23 mouse cellular contexts compared by ENCODE assay signal in the genomic region with DNA sequence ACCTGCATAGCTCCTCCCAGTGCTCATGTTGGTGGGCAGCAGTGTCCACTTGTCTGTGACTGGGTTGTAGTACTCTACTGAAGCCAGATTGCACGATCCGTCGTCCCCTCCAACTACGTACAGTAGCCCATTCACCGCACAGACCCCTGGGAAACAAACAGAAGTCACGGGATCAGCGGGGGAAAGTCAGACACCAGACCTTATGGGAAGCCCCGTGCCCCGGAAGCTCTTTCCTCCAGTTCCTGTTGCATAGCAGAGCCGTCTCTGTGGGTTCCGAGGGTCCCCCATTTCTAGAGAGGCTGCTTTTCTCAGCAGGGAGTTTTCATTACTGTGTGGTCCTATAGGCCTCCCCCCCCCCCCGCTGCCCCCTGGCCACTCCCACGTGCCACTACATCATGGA.
A peak's percentile ranks its signal among the peaks of the same experiment; 100 is the strongest.
DNase-seq lines count a peak whose midpoint lies in the region; ATAC-seq and TF ChIP-seq lines count a peak whose summit lies in the region.
"Had no signal": no experiment of that assay in that cellular context is flagged by ENCODE, and none has a peak within 500 bp of the region (broad histone marks: within the 10 kb centered on the region; RNA-seq: fewer than 3 reads in every experiment).

No protein-coding gene starts in this region.

- in situ Hi-C loops in ES-E14 (cut with MboI; ENCODE audit: low sequenced_read_pairs in 2 of 2, unreplicated experiment in 2 of 2), result no loop called here

- H3K4me2 ChIP-seq in forebrain, embryonic 12.5 days, result no peak overlapping the region
- H3K4me2 ChIP-seq in forebrain, embryonic 14.5 days (ENCODE audit: low read length), result no peak overlapping the region
- H3K4me2 ChIP-seq in hindbrain, embryonic 16.5 days (ENCODE audit: low read length), result no peak overlapping the region
- H3K4me2 ChIP-seq: embryonic facial prominence, embryonic 12.5 days; forebrain, embryonic 15.5 days had no signal

- no peaks in the 10 kb centered on the region for H3K4me1 ChIP-seq in forebrain, embryonic 12.5 days
- H3K4me1 ChIP-seq in forebrain, embryonic 14.5 days (ENCODE audit: control insufficient read depth, insufficient read depth, low read length), result no peaks in the 10 kb centered on the region
- H3K4me1 ChIP-seq in hindbrain, embryonic 10.5 days (replicated peaks), result peaks cover 12% of the 10 kb centered on the region; the same call in 1 of the 2 replicates
- H3K4me1 ChIP-seq in hindbrain, embryonic 16.5 days (ENCODE audit: control insufficient read depth, insufficient read depth, low read depth, low read length), result no peaks in the 10 kb centered on the region
- H3K4me1 ChIP-seq in ES-E14 (ENCODE audit: control insufficient read depth in 2 of 2, insufficient read depth in 2 of 2, low read length in 2 of 2, poor library complexity in 1 of 2), result peaks cover 2 to 7% of the 10 kb centered on the region in 2 experiments; a peak in 1 of 4 replicates
- H3K4me1 ChIP-seq: embryonic facial prominence, embryonic 12.5 days; forebrain, embryonic 15.5 days had no signal

- no peak for ATAC-seq in forebrain, embryonic 12.5 days (ENCODE audit: low FRiP score)
- no peak for ATAC-seq in forebrain, embryonic 14.5 days
- no peak for ATAC-seq in hindbrain, embryonic 16.5 days
- ATAC-seq: CD4-positive, CD25-positive, alpha-beta regulatory T cell, adult 4 months; forebrain, embryonic 15.5 days; forebrain, postnatal 0 days; Patski had no signal

- no peaks in the 10 kb centered on the region for H3K9me3 ChIP-seq in forebrain, embryonic 12.5 days
- H3K9me3 ChIP-seq in forebrain, embryonic 14.5 days (replicated peaks; ENCODE audit: control insufficient read depth, low read length), result no peaks in the 10 kb centered on the region
- no peaks in the 10 kb centered on the region for H3K9me3 ChIP-seq in hindbrain, embryonic 10.5 days
- H3K9me3 ChIP-seq in hindbrain, embryonic 16.5 days (ENCODE audit: control insufficient read depth, low read length), result no peaks in the 10 kb centered on the region
- H3K9me3 ChIP-seq in ES-E14 (ENCODE audit: control insufficient read depth, insufficient read depth, low read depth, low read length), result no peaks in the 10 kb centered on the region
- H3K9me3 ChIP-seq: embryonic facial prominence, embryonic 10.5 days; embryonic facial prominence, embryonic 12.5 days; forebrain, embryonic 15.5 days had no signal

- H3K27ac ChIP-seq in forebrain, embryonic 12.5 days, result no peak overlapping the region
- H3K27ac ChIP-seq in forebrain, embryonic 14.5 days (ENCODE audit: low read depth, low read length), result no peak overlapping the region
- 0 out of 2 replicates have a peak overlapping the region, but pooled peaks have one; percentile 40 for H3K27ac ChIP-seq in hindbrain, embryonic 10.5 days
- no peak overlapping the region for H3K27ac ChIP-seq in hindbrain, embryonic 16.5 days (ENCODE audit: low read depth, low read length)
- no peak overlapping the region for H3K27ac ChIP-seq in ES-E14 (ENCODE audit: insufficient read depth, low read depth, low read length, poor library complexity, severe bottlenecking)
- H3K27ac ChIP-seq: embryonic facial prominence, embryonic 10.5 days; embryonic facial prominence, embryonic 12.5 days; forebrain, embryonic 15.5 days had no signal

- H3K9ac ChIP-seq in forebrain, embryonic 12.5 days, result peak overlapping the region; percentile 12; the same call in 1 of the 2 replicates
- no peak overlapping the region for H3K9ac ChIP-seq in forebrain, embryonic 14.5 days (ENCODE audit: low read length)
- no peak overlapping the region; the same call in 1 of the 2 replicates for H3K9ac ChIP-seq in hindbrain, embryonic 16.5 days (ENCODE audit: low read depth, low read length)
- H3K9ac ChIP-seq in ES-E14 (ENCODE audit: insufficient read depth, low read depth, low read length, poor library complexity, severe bottlenecking), result peak overlapping the region; percentile 31; the same call in 1 of the 2 replicates
- H3K9ac ChIP-seq: forebrain, embryonic 15.5 days; forebrain, postnatal 0 days had no signal

- DNase-seq in forebrain, embryonic 14.5 days (ENCODE audit: low spot score), result no peak
- no peak for DNase-seq in hindbrain, embryonic 10.5 days (ENCODE audit: low spot score)
- no peak for DNase-seq in ES-E14 (ENCODE audit: low read depth, low spot score)
- DNase-seq in ZHBTc4 (ENCODE audit: low read depth, low spot score), result peak; percentile 57
- DNase-seq in cerebellum, adult 11 months, result no peak
- DNase-seq: adrenal gland, adult 2 months; adrenal gland, postnatal 10 days; adrenal gland, postnatal 25 days; B cell, adult 2 months; cerebellum, adult 11-12 months; cerebellum, adult 2 months; cerebellum, adult 9-10 months; cerebellum, postnatal 10 days; cerebellum, postnatal 25 days; forebrain, postnatal 0 days had no signal

- H3K36me3 ChIP-seq in forebrain, embryonic 12.5 days (replicated peaks), result peaks cover 4% of the 10 kb centered on the region; the same call in 1 of the 2 replicates
- no peaks in the 10 kb centered on the region for H3K36me3 ChIP-seq in forebrain, embryonic 14.5 days (ENCODE audit: control insufficient read depth, insufficient read depth, low read length)
- H3K36me3 ChIP-seq in hindbrain, embryonic 10.5 days, result no peaks in the 10 kb centered on the region
- H3K36me3 ChIP-seq in hindbrain, embryonic 16.5 days (ENCODE audit: control insufficient read depth, insufficient read depth, low read length), result peaks cover 9% of the 10 kb centered on the region; the same call in 1 of the 2 replicates
- H3K36me3 ChIP-seq in ES-E14 (ENCODE audit: control insufficient read depth, insufficient read depth, low read length, poor library complexity, severe bottlenecking), result no peaks in the 10 kb centered on the region
- H3K36me3 ChIP-seq: embryonic facial prominence, embryonic 10.5 days; forebrain, embryonic 15.5 days had no signal

- H3K4me3 ChIP-seq in forebrain, embryonic 12.5 days (replicated peaks), result no peak overlapping the region
- H3K4me3 ChIP-seq in forebrain, embryonic 14.5 days (ENCODE audit: low read depth, low read length), result no peak overlapping the region
- no peak overlapping the region for H3K4me3 ChIP-seq in hindbrain, embryonic 10.5 days
- no peak overlapping the region for H3K4me3 ChIP-seq in hindbrain, embryonic 16.5 days (ENCODE audit: low read length)
- peak overlapping the region in 1 of 2 experiments; percentile 29; a peak in 1 of 4 replicates for H3K4me3 ChIP-seq in ES-E14 (ENCODE audit: insufficient read depth in 1 of 2, low read depth in 1 of 2, low read length in 2 of 2, poor library complexity in 1 of 2, severe bottlenecking in 1 of 2)
- H3K4me3 ChIP-seq: embryonic facial prominence, embryonic 10.5 days; embryonic facial prominence, embryonic 12.5 days; forebrain, embryonic 15.5 days had no signal

- WGBS in forebrain, embryonic 12.5 days, result 84% methylated on average over 13 of the region's 13 CpGs
- WGBS in forebrain, embryonic 14.5 days, result 80% methylated on average over 13 of the region's 13 CpGs
- WGBS in hindbrain, embryonic 10.5 days, result 82% methylated on average over 13 of the region's 13 CpGs
- 77% methylated on average over 13 of the region's 13 CpGs for WGBS in hindbrain, embryonic 16.5 days

- H3K27me3 ChIP-seq in forebrain, embryonic 12.5 days, result no peaks in the 10 kb centered on the region
- H3K27me3 ChIP-seq in forebrain, embryonic 14.5 days (replicated peaks; ENCODE audit: control insufficient read depth, insufficient read depth, low read length), result no peaks in the 10 kb centered on the region
- H3K27me3 ChIP-seq in hindbrain, embryonic 10.5 days (ENCODE audit: insufficient read depth, poor library complexity, severe bottlenecking), result no peaks in the 10 kb centered on the region
- H3K27me3 ChIP-seq in hindbrain, embryonic 16.5 days (replicated peaks; ENCODE audit: control insufficient read depth, insufficient read depth, low read length), result no peaks in the 10 kb centered on the region
- H3K27me3 ChIP-seq: CH12.LX; embryonic facial prominence, embryonic 12.5 days; forebrain, embryonic 15.5 days had no signal

TF ChIP-seq in ES-E14, 5 proteins besides CTCF, POLR2A, EP300 and RAD21:
- no peak for TF ChIP-seq ZNF384 (IDR thresholded peaks at IDR 0.05; ENCODE audit: low read depth, low read length)
- no peak for TF ChIP-seq MAFK (IDR thresholded peaks at IDR 0.05; ENCODE audit: insufficient read depth, low read depth, low read length)

Comparison
In these comparisons a context has a peak if more than half of its experiments do, and no peak if none do; other contexts are left out.
1. H3K9ac ChIP-seq: peak in forebrain, embryonic 12.5 days (single experiment) and ES-E14 (single experiment); none in forebrain, embryonic 14.5 days (single experiment) and hindbrain, embryonic 16.5 days (single experiment).